Mouse (Mus musculus): Measurements from ENCODE around the gene Tmigd3. TPM values are rescaled to one million over a fixed set of nuclear protein-coding genes. Genes with fewer than 3 reads are reported as not detected.

Gene Tmigd3
- polyA plus RNA-seq, 1 experiment from 2014 or later, result not detected

- H3K4me3 ChIP-seq (replicated peaks), result no peak overlapping the region
- no peaks in the 10 kb centered on the region for H3K27me3 ChIP-seq
- H3K4me2 ChIP-seq (replicated peaks), result no peak overlapping the region
- no peak for ATAC-seq
- H3K36me3 ChIP-seq, result no peaks in the 10 kb centered on the region
- no peak overlapping the region for H3K27ac ChIP-seq
- 93% methylated on average over 2 of the region's 2 CpGs for WGBS
- no peaks in the 10 kb centered on the region for H3K9me3 ChIP-seq
- H3K9ac ChIP-seq (replicated peaks), result no peak overlapping the region
- H3K4me1 ChIP-seq (replicated peaks), result no peaks in the 10 kb centered on the region
These were observed 7.2 kb downstream of the Tmigd3 start for GRCm38 (mm10) chr3:105877919-105878318.

GRCm38 (mm10) chr3:105878751-105879150, 8.0 kb downstream of the Tmigd3 start:
- H3K36me3 ChIP-seq, result no peaks in the 10 kb centered on the region
- no peak overlapping the region for H3K4me3 ChIP-seq (replicated peaks)
- no peaks in the 10 kb centered on the region for H3K27me3 ChIP-seq
- H3K4me1 ChIP-seq (replicated peaks), result no peaks in the 10 kb centered on the region
- WGBS, result 89% methylated on average over 8 of the region's 8 CpGs
- no peaks in the 10 kb centered on the region for H3K9me3 ChIP-seq
- H3K4me2 ChIP-seq (replicated peaks), result no peak overlapping the region
- no peak for ATAC-seq
- H3K9ac ChIP-seq (replicated peaks), result no peak overlapping the region
- H3K27ac ChIP-seq, result no peak overlapping the region

GRCm38 (mm10) chr3:105880419-105880818, 9.7 kb downstream of the Tmigd3 start:
- H3K4me1 ChIP-seq (replicated peaks), result no peaks in the 10 kb centered on the region
- no peaks in the 10 kb centered on the region for H3K9me3 ChIP-seq
- no peak for ATAC-seq
- H3K4me3 ChIP-seq (replicated peaks), result no peak overlapping the region
- H3K27me3 ChIP-seq, result no peaks in the 10 kb centered on the region
- no peak overlapping the region for H3K9ac ChIP-seq (replicated peaks)
- no peaks in the 10 kb centered on the region for H3K36me3 ChIP-seq
- no peak overlapping the region for H3K4me2 ChIP-seq (replicated peaks)
- 80% methylated on average over 3 of the region's 3 CpGs for WGBS
- no peak overlapping the region for H3K27ac ChIP-seq

GRCm38 (mm10) chr3:105882105-105882504, 11.4 kb downstream of the Tmigd3 start:
- Histone ChIP-seq H3K27me3 (no peaks in the 10 kb centered on the region), H3K9me3 (no peaks in the 10 kb centered on the region), H3K4me1 (replicated peaks) (no peaks in the 10 kb centered on the region), H3K4me3 (replicated peaks) (no peak overlapping the region), H3K36me3 (no peaks in the 10 kb centered on the region), H3K9ac (replicated peaks) (no peak overlapping the region), H3K4me2 (replicated peaks) (no peak overlapping the region), H3K27ac (no peak overlapping the region)
- ATAC-seq, result no peak
- WGBS, result 93% methylated on average over 7 of the region's 7 CpGs

- Histone ChIP-seq H3K9me3 (no peaks in the 10 kb centered on the region), H3K9ac (replicated peaks) (no peak overlapping the region), H3K4me3 (replicated peaks) (no peak overlapping the region), H3K27ac (no peak overlapping the region), H3K27me3 (no peaks in the 10 kb centered on the region), H3K4me1 (replicated peaks) (no peaks in the 10 kb centered on the region), H3K4me2 (replicated peaks) (no peak overlapping the region), H3K36me3 (no peaks in the 10 kb centered on the region)
- 91% methylated on average over 2 of the region's 2 CpGs for WGBS
- ATAC-seq, result no peak
These were observed 12.4 kb downstream of the Tmigd3 start for GRCm38 (mm10) chr3:105883111-105883510.

GRCm38 (mm10) chr3:105888961-105889360, 18.3 kb downstream of the Tmigd3 start:
- no peaks in the 10 kb centered on the region for H3K9me3 ChIP-seq
- no peak overlapping the region for H3K9ac ChIP-seq (replicated peaks)
- no peak overlapping the region for H3K27ac ChIP-seq
- WGBS, result 80% methylated on average over 3 of the region's 3 CpGs
- H3K4me2 ChIP-seq (replicated peaks), result no peak overlapping the region
- ATAC-seq, result no peak
- H3K36me3 ChIP-seq, result no peaks in the 10 kb centered on the region
- H3K4me3 ChIP-seq (replicated peaks), result no peak overlapping the region
- no peaks in the 10 kb centered on the region for H3K4me1 ChIP-seq (replicated peaks)
- no peaks in the 10 kb centered on the region for H3K27me3 ChIP-seq

GRCm38 (mm10) chr3:105890220-105890619, 19.5 kb downstream of the Tmigd3 start:
- 78% methylated on average over 4 of the region's 4 CpGs for WGBS
- ATAC-seq, result no peak
- no peaks in the 10 kb centered on the region for H3K9me3 ChIP-seq
- H3K4me2 ChIP-seq (replicated peaks), result no peak overlapping the region
- H3K27ac ChIP-seq, result no peak overlapping the region
- no peaks in the 10 kb centered on the region for H3K27me3 ChIP-seq
- H3K9ac ChIP-seq (replicated peaks), result no peak overlapping the region
- no peaks in the 10 kb centered on the region for H3K36me3 ChIP-seq
- no peak overlapping the region for H3K4me3 ChIP-seq (replicated peaks)
- no peaks in the 10 kb centered on the region for H3K4me1 ChIP-seq (replicated peaks)

- WGBS, result 92% methylated on average over 3 of the region's 3 CpGs
These were observed 20.4 kb downstream of the Tmigd3 start for GRCm38 (mm10) chr3:105891141-105891540.

GRCm38 (mm10) chr3:105891760-105892571, 21.3 kb downstream of the Tmigd3 start:
- no peaks in the 10 kb centered on the region for H3K4me1 ChIP-seq (replicated peaks)
- H3K4me2 ChIP-seq (replicated peaks), result no peak overlapping the region
- no peak for ATAC-seq
- H3K27me3 ChIP-seq, result no peaks in the 10 kb centered on the region
- H3K9me3 ChIP-seq, result no peaks in the 10 kb centered on the region
- no peak overlapping the region for H3K4me3 ChIP-seq (replicated peaks)
- H3K9ac ChIP-seq (replicated peaks), result no peak overlapping the region
- no peaks in the 10 kb centered on the region for H3K36me3 ChIP-seq
- no peak overlapping the region for H3K27ac ChIP-seq
- 80% methylated on average over 10 of the region's 10 CpGs for whole genome bisulfite sequencing

More at GRCm38 (mm10) chr3:105891141-105891540, 20.4 kb downstream of the Tmigd3 start:
- no peak overlapping the region for H3K27ac ChIP-seq
- no peak overlapping the region for H3K4me2 ChIP-seq (replicated peaks)
- no peak overlapping the region for H3K4me3 ChIP-seq (replicated peaks)
- no peaks in the 10 kb centered on the region for H3K36me3 ChIP-seq
- no peak overlapping the region for H3K9ac ChIP-seq (replicated peaks)
- no peaks in the 10 kb centered on the region for H3K4me1 ChIP-seq (replicated peaks)
- no peaks in the 10 kb centered on the region for H3K9me3 ChIP-seq
- no peaks in the 10 kb centered on the region for H3K27me3 ChIP-seq
- no peak for ATAC-seq

GRCm38 (mm10) chr3:105892572-105893495, 22.1 kb downstream of the Tmigd3 start:
- Histone ChIP-seq H3K36me3 (no peaks in the 10 kb centered on the region), H3K27ac (no peak overlapping the region), H3K9me3 (no peaks in the 10 kb centered on the region), H3K9ac (replicated peaks) (no peak overlapping the region), H3K4me2 (replicated peaks) (no peak overlapping the region), H3K4me1 (replicated peaks) (no peaks in the 10 kb centered on the region), H3K27me3 (no peaks in the 10 kb centered on the region), H3K4me3 (replicated peaks) (no peak overlapping the region)
- WGBS, result 89% methylated on average over 19 of the region's 19 CpGs
- ATAC-seq, result no peak

GRCm38 (mm10) chr3:105893941-105894391, 23.3 kb downstream of the Tmigd3 start:
- Histone ChIP-seq H3K4me3 (replicated peaks) (no peak overlapping the region), H3K9me3 (no peaks in the 10 kb centered on the region), H3K36me3 (no peaks in the 10 kb centered on the region), H3K27me3 (no peaks in the 10 kb centered on the region), H3K4me2 (replicated peaks) (no peak overlapping the region), H3K27ac (no peak overlapping the region), H3K9ac (replicated peaks) (no peak overlapping the region), H3K4me1 (replicated peaks) (no peaks in the 10 kb centered on the region)
- WGBS, result 78% methylated on average over 6 of the region's 6 CpGs
- no peak for ATAC-seq
